Mouse (Mus musculus): Measurements from ENCODE around the gene Efna4.

DNA sequence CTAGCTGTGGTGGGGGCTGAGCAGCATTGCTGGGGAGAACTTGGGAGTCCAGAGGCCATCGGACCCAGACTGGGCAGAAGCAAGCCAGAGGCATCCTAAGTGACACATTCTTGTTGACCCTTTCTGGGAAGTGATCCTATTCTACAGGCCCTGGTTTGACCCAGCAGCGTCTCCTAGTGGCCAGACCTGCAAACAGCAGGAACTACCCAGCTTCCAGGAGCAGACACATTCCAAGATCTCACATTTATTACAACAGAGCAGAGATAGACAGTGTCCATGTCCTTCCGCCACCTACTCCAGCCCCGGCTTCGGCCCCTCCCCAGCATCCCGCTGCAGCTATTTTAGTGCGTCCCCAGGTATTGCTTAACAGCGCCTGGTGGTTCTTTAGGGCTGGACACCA, 1.6 kb upstream of the Efna4 start:
- TF ChIP-seq CTCF (IDR thresholded peaks at IDR 0.05; ENCODE audit: control insufficient read depth, insufficient read depth, insufficient replicate concordance, low read depth, low read length) (peak; percentile 85), POLR2A (IDR thresholded peaks at IDR 0.05; ENCODE audit: control insufficient read depth, low read depth, low read length) (0 out of 2 replicates have a peak, but pooled peaks have one; percentile 10)

All from testis, adult 2 months (tissue).